Mouse (Mus musculus): ENCODE data around the gene Ggt5.

DNA sequence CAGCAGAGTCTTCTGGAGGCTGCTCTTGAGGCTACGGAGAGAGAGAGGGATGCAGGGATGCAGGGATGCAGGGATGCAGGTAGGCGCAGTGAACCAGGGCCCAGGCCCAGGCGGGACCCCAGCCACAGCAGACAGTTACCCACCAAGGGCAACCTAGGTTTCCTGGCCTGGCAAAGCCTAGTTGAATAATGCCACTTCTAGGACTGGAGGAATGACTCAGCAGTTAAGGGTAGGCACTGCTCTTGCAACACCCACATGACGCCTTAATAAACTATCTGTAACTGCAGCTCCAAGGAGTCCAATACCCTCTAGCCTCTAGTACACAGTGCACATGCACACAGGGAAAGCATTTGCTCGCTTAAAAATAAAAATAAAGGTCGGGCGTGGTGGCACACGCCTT is 35.0 kb upstream of the Ggt5 start:
- TF ChIP-seq GATA1 (IDR thresholded peaks at IDR 0.05; ENCODE audit: borderline replicate concordance, low read length) (no peak), FLI1 (IDR thresholded peaks at IDR 0.05; ENCODE audit: low read length) (no peak)
